Mouse (Mus musculus) retina, adult 2 months (tissue): ENCODE measurements around the gene Hcst.

Experiments
- DNase-seq: peaks from one replicate; pipeline ENCODE4 v3.0.0-alpha.2; 2012; ENCODE audit warnings: low read depth, low spot score

Gene Hcst

DNA sequence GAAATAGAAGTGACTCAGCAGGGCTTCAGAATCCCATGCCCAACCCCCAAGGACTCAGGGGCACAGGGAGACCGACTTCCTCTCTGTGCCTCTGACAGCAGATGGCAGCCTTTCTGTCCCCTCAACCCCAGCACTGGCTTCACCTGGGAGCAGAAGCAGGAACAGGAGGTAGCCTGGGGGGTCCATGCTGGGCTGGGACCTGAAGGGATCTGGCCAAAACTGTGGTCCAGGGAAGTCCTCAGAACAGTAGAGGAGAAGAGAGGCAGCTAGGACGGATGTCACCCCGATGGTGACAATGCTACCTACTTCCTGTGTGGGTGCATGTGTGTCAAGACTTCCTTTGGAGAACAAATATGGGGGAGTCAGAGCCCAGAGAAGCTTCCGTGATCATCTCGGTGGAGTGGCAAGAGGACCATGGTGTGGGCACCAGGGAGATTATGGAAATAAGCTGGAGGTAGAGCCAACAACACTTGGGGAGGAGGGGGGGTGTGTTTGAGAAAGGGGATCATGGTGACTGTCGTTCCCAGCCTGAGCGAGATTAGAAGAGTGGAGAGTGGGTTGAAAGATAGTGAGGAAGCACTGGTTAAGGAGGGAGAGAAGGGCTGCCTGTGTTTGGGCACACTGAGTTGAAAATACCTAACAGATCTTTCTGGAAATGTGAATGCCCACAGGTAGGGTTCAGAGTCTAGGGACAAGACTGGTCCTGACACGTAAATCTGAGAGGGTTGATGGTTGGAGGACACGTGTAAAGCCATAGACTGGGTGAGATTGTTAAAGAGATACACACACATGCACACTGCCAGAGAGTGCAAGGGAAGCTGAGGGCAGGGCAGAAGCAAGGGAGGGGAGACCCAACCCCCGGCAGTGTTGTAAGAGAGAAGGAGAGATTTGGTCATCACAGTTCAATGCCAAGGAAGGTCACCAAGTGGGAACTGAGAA is at the start of gene Hcst:
Gene Hcst (minus strand): TSS at position 294 of the 939 bp plus-strand sequence.
- DNase-seq = no peak

DNA sequence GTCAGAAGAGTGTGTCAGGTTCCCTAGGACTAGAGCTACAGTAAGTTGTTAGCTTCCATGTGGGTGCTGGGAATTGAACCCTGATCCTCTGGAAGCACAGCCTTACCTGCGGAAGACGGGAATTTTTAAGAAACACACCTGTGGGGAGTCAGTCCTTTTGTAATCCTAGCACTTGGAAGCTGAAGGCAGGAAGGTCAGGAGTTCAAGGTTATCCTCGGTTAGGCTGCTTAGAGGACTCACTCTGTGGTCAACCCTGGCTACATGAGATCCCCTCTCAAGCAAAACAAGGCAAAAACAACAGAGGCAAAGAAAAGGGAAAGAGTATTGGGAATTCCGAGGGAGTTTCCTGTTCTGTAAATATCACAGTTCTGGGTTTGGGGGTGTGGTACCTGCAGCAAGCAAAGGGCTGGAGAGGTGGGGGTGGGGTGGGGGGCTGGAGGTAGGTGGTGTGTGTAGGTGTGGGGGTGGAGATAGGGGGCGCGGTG is 45.2 kb upstream of the Hcst start:
- DNase-seq = no peak

DNA sequence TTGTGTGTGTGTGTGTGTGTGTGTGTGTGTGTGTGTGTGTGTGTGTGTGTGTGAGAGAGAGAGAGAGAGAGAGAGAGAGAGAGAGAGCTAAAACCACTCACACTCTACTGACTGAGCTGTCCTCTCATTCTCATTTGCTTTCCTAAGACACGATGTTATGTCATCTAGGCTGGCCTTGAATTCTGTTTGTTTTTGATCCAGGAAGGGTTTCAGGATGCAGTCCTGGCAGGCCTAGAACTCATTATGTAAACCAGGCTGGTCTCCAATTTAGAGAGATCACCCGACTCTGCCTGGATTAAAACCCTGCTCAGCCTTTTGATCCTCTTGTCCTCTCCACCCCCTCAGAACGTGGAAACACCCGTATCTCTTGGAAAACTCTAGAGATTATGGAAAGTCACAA is 44.3 kb upstream of the Hcst start:
- DNase-seq = no peak

DNA sequence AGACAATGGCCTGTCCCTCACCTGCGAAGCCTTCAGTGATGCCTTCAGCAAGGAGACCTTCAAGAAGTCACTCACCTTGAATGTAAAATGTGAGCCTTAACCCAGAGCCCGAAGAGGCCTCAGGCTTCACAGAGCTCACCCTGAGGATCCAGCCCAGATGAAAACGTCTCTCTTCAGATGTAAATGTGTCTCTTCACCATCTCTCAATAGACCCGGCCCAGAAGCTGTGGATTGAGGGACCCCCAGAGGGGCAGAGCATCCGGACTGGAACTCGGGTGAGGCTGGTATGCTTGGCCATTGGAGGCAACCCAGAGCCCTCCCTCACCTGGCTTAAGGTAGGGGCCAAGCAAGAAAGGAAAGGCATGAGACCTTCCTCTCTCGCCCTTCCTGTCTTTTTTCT is 43.9 kb upstream of the Hcst start:
- no peak for DNase-seq

DNA sequence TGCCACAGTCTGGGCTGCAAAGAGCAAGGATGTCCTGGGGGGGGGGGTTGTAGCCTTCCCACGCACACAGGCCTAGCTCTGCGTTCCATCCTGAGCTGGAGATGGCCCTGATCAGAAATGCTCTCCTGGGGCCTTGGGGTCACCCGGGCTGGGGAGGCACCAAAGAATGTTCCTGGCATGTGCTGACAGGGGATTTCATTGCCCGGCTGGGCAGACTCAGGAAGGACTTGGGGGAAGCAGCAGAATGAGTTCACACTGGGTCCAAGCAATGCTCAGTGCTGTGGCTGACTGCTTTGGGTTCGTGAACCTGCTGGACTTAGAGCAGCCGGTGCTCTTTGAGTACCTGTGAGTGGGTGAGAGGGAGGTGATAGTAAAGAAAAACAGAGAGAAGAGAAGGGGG is 39.8 kb upstream of the Hcst start:
- no peak for DNase-seq

DNA sequence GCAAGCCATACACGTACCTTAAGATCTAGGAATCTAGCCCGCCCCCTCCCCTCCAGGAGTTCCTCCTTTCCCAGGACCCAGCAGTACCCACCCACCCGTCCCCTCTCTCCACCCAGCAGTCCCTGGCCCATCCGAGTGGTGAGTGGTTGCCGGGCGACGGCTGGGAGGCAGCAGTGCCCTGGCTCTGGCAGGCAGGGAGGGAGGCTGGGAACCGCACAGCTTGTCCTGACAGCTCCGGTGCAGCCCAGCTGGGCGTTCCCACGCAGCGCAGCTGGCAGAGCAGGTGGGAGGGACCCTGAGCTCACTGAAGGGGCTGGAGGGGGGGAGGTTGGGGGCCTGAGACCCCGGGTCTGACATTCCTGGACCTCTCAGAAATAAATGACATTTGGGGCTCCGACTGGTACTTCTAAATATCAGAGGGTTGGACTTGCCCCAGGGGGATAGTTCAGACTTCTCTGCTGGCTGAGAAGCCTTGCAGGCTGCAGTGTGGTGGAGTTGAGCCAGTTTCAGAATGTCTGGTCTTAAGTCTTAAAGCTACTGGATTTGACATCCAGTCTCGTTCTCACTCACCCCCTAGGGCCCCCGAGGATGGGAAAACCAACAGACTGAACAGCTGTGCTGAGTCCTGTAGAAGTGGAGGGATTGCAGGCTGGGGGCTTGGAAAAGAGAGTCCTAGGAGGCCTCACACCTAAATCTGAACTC is 38.1 kb upstream of the Hcst start, which contains the start of the genes Kirrel2 and Nphs1:
Gene Kirrel2 (minus strand): TSS at position 62 of the 702 bp plus-strand sequence.
Gene Nphs1 (plus strand): TSS at position 687 of the 702 bp plus-strand sequence.
- DNase-seq = no peak

DNA sequence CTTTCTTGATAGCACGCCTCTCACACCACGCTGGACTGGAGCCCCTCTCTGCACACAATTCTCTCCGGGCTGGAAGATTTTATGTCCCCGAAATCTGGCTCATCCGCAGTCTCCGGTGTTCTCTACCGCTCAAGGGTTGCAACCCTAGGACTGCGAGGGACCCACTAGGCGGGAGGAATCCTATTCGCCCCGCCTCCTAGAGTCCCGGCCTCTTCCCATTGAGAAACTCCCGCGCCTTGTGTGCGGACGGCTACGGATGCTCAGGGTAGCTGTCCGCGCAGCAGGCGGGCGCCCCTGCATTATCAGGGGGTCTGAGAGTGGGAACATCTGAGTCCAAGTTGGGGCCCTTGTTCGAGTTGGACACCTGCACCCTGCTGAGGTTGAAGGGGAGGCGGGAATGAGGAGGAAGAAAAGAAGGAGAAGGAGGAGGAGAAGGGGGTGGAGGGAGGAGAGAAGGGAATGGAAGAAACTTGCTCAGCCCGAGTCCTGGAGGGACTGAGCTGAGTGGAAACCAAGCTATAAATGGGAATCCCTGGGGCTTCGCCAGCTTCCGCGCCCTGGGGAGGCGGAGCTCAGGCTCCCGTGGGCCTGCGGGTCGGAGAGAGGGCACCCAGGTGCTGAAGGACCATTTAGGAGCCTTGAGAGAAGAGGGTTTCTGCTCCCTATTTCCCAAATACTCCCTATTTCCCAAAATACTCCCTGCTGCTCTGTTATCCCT is 37.4 kb upstream of the Hcst start:
- DNase-seq = no peak

DNA sequence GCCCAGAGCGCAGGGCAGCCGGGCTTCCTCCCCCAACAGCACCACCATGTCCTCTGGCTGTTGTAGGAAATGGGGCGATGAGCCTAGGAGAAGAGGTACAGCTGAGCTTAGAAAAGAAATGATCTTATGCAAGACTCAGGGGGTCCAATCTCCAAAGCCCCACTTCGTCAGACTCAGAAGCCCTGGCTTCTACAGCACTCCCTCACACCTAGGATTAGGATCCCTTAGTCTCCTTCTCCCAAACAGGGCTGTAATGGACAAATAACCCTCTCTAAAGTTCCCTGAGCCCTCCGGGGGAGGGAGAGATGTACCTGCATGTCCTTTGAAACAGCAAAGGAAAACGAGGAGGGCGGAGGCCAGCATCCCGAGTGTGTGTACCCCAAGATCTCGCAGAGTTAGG is 36.8 kb upstream of the Hcst start:
- no peak for DNase-seq

DNA sequence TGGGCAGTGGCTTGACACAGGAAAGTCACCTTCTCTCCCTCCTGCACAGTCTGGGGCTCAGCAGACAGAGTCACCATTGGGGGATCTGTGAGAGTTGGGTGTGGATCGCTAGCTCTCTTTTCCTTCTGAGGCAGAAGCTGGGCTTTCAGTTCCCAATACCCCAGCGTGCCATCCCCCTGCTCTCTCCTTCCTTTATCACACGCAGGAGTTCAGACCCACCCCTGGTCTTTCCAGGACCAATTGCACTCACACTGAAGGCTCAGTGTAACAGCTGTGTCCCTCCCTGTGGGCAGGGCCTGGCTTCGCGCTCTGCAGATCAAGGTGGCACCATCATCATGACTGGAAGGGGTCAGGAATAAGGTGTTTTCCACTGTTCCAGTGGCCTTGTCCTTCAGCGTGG is 34.6 kb upstream of the Hcst start:
- DNase-seq = no peak

DNA sequence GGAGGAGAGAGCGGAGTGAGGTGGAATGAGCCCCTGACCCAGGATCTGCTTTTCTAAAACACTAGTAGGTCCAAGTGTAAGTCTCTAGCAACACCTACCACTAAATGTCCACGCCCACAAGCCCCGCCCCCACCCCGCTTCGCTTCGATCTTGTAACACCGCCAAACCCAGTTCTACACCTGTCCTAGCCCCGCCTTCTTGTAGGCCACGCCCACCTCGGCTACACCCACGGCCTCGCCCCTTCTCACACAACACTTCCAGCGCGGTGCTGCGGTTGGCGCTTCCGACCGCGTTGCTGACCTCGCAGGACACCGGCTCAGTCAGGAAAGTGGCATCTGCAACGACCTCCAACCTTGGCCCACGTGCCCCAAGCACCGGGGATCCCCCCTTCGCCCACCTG is 34.1 kb upstream of the Hcst start:
- no peak for DNase-seq

DNA sequence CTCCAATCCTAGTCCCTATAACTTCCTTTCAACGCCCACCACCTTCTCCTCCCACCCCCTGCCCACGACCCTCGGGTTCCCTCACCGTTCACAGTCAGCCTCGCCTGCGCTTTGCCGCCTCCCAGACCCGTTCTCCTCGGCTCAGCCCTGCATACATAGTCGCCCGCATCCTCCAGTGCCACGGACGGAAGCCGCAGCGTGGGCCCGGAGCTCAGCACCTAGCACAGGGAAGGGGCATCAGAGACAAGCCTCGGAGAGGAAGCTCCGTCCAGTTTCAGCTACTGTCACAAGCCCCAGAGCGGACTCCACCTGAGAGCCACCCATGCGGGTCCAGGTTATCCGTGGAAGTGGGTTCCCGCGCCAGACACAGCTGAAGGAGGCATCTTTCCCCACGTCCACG is 33.7 kb upstream of the Hcst start:
- no peak for DNase-seq

DNA sequence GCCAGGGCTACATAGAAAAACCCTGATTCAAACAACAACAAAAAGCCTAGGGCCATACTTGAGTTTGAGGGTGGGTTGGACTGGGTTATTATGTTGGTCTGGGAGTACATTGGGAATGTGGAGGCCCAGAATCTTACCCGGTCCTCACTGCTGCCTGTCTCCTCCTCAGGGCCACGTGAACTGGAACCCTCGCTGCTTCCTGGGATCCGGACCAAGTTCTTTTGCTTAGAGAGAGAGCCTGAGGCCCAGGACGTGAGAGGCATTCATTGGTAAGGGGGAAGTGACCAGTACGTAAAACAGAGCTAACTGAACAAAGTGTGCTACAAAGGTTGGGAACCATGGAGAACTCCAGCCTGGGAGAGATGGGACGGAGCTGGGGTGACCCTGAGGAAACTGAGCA is 30.6 kb upstream of the Hcst start:
- DNase-seq = no peak

DNA sequence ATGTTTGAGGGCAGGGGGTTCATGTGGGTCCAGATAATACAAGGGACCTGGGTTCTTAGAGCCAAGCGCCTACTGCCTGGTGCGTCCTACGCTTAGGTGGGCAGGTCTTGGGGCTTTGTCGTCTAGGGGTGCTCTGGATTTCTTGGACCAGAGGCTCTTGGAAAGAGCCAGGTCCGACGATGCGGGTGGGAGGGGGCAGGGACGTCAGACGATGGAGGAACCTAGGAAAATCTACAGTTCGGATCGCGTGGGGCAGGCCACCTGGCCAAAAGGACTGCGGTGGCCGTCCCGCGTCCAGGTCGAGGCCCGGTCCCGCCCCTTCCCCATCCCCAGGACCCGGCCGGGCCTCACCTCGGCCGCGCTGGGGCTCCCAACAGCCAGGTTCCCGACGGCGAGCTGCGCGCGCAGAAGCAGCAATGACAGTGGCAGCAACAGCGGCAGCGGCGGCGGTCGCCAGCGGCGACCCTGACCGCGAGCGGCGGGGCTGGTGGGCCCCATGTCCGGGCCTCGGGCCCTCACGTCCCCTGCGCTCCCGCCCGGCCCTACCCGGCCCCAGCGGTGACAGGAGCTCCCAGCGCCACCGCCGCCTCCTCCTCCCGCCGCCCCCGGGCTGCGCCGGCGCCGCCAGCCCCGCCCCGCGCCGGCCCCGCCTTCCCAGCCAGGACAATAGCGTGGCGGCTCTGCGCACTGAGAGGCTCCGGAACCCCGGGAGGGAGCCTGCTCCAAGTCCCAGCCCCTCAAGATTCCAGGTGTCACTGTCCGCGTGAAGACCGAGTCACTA is 25.5 kb upstream of the Hcst start, which contains the start of gene Aplp1:
Gene Aplp1 (minus strand): TSS at position 565 of the 781 bp plus-strand sequence.
- no peak for DNase-seq

DNA sequence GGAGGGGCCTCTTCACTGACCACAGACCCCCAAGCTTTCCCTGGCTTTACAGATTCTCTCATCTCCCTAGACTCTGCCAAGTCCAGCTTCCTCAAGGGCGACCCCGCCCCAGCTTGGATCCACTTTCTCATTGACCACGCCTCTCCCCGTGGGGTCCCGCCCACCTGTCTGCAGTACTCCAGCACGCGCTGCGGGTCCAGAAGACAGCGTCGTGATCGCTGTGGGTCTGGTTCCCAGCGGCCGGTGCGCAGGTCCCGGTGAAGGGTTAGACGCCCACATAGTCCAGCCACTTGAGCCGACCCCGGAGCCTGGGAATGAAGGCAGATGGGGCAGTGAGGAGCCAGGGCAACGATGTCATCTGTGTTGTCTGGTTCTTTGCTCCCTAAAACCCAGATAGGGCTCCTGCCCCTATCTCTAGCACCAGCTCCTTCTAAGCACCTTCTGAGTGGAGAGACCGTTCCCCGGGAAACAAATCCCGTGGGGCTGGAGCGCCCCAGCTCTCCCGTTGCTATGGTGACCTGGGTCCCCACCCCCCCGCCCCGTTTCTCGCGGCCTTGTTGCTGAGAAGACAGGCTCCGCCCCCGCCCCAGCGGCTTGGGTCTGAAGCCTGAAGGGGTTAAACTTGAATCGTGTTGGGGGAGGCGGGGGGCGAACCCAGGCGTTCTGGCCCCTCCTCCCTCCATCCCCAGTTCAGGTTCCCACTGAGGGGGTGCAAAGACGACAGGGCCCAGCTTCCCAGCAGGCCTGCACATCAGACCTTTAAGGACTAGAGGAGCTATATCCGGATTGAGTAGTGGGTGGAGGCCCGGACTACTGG is 24.7 kb upstream of the Hcst start:
- DNase-seq = no peak

DNA sequence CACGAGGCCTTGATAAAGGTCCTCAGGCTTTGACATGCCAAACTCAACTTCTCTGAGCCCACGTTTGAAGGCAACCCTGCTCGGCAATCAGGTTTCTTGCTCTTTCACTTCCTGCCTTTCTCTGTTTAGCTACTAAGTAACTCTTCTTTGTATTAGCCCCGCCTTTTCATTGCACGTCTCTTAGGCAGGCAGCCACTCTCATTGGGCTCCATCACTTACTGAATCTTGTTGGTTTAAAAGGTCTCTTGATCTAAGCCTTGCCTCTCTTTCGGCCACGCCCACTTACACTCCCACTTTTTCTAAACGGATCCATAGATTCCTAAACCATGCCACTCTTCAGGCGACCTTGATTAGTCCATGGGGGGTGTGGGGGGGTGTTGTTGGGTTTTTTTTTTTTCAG is 24.0 kb upstream of the Hcst start:
- DNase-seq = no peak

DNA sequence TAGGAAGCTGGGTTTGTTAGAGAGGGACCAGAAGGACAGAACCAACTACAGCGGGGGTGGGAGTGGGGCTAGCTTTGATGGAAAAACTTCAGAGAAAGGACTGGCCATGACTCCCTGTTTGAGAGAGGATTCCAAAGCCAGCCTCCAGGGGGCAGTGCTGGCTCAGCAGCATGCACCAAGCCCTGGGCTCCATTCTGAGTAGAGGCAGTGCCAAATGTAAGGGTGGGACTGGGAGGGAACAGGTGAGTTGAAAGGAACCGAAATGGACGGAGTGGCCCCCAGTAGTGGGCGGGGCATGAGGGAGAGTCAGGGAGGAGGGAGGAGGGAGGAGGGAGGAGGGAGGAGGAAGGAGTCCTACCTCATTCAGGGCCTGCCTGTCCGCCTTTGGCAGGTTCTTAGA is 21.0 kb upstream of the Hcst start:
- DNase-seq = no peak

DNA sequence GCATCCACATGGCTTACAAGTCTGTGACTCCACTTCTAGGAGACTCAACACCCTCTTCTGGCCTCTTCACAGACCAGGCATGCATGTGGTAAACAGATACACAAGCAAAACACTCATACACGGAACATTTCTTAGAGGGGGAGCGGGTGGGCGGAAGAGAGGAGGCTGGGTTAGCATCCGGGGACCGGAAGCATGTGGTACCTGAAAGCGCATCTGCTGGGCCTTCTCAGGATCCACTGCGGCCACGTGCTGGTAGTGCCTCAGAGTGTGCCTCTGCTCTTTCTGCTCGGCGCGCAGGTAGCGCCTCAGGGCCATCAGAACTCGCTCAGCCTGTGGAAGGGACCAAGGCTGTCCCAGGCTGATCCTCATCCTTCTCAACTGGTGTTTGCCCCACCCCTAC is 20.1 kb upstream of the Hcst start:
- DNase-seq = no peak

DNA sequence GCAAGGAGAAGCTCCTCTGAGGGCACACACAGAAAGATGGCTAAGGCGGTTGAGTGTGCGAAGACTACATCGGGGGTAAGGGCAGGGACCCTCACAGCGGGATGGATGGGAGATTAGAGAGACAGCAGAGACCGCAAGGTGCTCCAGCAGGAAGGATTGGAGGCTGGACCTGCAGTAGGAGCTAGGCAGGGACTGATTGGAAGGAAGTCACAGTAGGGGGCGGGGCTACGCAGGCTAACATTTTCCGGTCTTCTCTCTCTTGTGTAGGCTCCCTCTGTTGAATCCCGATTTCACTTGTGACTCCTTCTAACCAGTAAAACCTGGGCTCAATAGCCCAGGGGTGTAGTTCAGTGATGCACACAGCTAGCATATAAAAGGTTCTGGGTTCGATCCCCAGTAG is 17.2 kb upstream of the Hcst start:
- DNase-seq = no peak

DNA sequence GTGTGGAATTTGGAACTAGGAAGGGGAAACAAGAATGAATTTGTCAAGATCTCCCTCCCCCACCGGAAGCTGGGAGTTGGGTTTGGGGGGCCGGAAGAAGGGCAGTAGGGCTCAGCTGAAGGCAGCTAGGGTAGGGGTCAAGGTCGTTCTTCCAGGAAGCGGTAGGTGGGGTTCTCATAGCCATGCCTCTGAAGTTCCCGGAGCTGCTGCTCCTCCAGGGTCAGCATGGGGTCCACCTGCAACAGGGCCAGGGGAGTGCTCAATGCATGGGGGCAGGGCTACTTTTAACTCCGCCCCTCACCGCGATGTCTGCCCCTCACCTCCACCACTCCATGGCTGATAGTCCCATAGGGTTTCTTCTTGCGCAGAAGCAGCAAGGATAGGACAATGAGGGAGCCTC is 15.5 kb upstream of the Hcst start:
- DNase-seq = no peak

DNA sequence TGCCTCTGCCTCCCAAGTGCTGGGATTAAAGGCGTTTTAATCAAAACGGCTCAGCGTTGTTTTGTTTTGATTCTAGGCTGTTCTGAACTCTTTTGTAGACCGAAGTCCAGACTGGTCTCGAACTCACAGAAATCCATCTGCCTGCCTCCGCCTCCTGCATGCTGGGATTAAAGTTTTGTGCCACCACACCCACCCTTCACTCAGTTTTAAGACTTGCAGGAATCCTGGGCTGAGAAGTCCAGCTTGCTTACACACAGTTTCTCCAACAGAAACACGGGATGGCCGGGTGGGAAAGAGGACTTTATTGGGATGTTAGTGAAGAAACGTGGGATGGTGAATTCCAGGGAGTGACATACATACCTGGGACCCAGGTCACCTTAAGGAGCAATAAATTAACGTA is 15.0 kb upstream of the Hcst start:
- DNase-seq = no peak
